Mouse (Mus musculus) lung, postnatal 0 days (tissue): ENCODE results near the gene Gucd1. TPM values are rescaled to one million over a fixed set of nuclear protein-coding genes. Genes with fewer than 3 reads are reported as not detected.

Experiments
- ATAC-seq: fragments of 200-750 bp; cut with Nextera tagmentation; 2 replicates; pipeline ENCODE4 v1.8.0; 2017; ENCODE audit warnings: moderate library complexity
- DNase-seq: peaks from one replicate; pipeline ENCODE4 v3.0.0-alpha.2; 2016; ENCODE audit warnings: low spot score
- H3K27ac ChIP-seq: fragments of 300-500 bp; sonication (generic); 2 replicates; pipeline ENCODE4 v1.5.1; 2014; ENCODE audit warnings: antibody characterized with exemption, mild to moderate bottlenecking, low read length, mixed read lengths
- H3K27me3 ChIP-seq: fragments of 300-500 bp; sonication (generic); replicated peaks from 2 replicates; pipeline ENCODE4 v1.6.1; 2014; ENCODE audit warnings: low read length, mixed read lengths; ENCODE audit not compliant: insufficient read depth
- H3K36me3 ChIP-seq: fragments of 300-500 bp; sonication (generic); 2 replicates; pipeline ENCODE4 v1.6.1; 2014; ENCODE audit warnings: low read length, mixed read lengths; ENCODE audit not compliant: insufficient read depth
- H3K4me1 ChIP-seq: fragments of 300-500 bp; sonication (generic); 2 replicates; pipeline ENCODE4 v1.6.1; 2014; ENCODE audit warnings: antibody characterized with exemption, low read depth, low read length, mixed read lengths; ENCODE audit not compliant: insufficient read depth
- H3K4me2 ChIP-seq: fragments of 300-500 bp; sonication (generic); replicated peaks from 2 replicates; pipeline ENCODE4 v1.6.1; 2014; ENCODE audit warnings: low read depth, mild to moderate bottlenecking, low read length, moderate library complexity, mixed read lengths
- H3K4me3 ChIP-seq: fragments of 300-500 bp; sonication (generic); 2 replicates; pipeline ENCODE4 v1.5.1; 2014; ENCODE audit warnings: low read depth, low read length
- H3K9ac ChIP-seq: fragments of 300-500 bp; sonication (generic); replicated peaks from 2 replicates; pipeline ENCODE4 v1.6.1; 2014; ENCODE audit warnings: low read depth, mild to moderate bottlenecking
- H3K9me3 ChIP-seq: fragments of 300-500 bp; sonication (generic); 2 replicates; pipeline ENCODE4 v1.6.1; 2016; ENCODE audit warnings: low read length, mixed read lengths
- CTCF ChIP-seq: IDR thresholded peaks from 2 replicates; pipeline ENCODE4 v1.5.1; 2016; ENCODE audit warnings: antibody characterized with exemption, mild to moderate bottlenecking
- EP300 ChIP-seq: IDR thresholded peaks from 2 replicates; pipeline ENCODE4 v1.6.1; 2016; ENCODE audit warnings: antibody characterized with exemption, mild to moderate bottlenecking, control low read depth
- WGBS: fragments of 180-500 bp; shearing (Covaris S2); extraction: QIAGEN DNeasy Blood & Tissue Kit; methylation state at CpG from one replicate; pipeline ENCODE4 v1.1.7; 2014; 5-methylcytosine and 5-hydroxymethylcytosine counted together
- polyA plus RNA-seq: library from polyadenylated mRNA; unstranded; fragments of >200 nt; fragmentation: Nextera tagmentation; extraction: Ambion mirVana; gene quantifications from 2 replicates; pipeline ENCODE4 v1.2.1, GENCODE M21; 2015

The Gucd1 gene
- polyA plus RNA-seq, 1 experiment from 2014 or later: 20.3 TPM

DNA sequence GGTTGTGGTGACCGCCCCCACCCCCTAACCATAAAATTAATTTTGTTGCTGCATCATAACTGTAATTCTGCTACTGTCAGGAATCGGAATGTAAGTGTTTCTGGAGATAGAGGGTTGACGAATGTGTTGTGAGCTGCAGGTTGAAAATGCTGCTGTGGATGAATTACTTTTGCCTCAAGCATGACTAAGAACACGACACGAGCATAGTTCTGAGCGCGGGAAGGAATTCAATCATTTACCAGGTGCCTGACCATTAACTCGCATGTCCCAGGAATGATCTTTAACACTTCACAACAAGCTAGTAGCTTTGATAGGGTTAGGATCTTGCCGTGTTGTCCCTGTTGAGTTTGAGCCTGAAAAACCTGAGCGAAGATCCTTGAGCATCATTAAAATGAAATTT, 180.5 kb downstream of the Gucd1 start:
- TF ChIP-seq EP300 (no peak), CTCF (no peak)
- Histone ChIP-seq H3K27me3 (no peaks in the 10 kb centered on the region), H3K9ac (no peak overlapping the region), H3K27ac (no peak overlapping the region), H3K4me2 (no peak overlapping the region), H3K9me3 (no peaks in the 10 kb centered on the region), H3K4me3 (no peak overlapping the region), H3K36me3 (no peaks in the 10 kb centered on the region), H3K4me1 (no peaks in the 10 kb centered on the region)
- no peak for ATAC-seq
- no peak for DNase-seq
- WGBS: 71% methylated on average over 10 of the region's 10 CpGs

GRCm38 (mm10) chr10:75335075-75335474, 182.7 kb downstream of the Gucd1 start:
- ATAC-seq (no peak), DNase-seq (no peak)
- H3K9me3 ChIP-seq: no peaks in the 10 kb centered on the region
- 56% methylated on average over 6 of the region's 6 CpGs for WGBS
- H3K9ac ChIP-seq: no peak overlapping the region
- no peaks in the 10 kb centered on the region for H3K27me3 ChIP-seq
- TF ChIP-seq EP300 (no peak), CTCF (no peak)
- no peak overlapping the region for H3K4me3 ChIP-seq
- no peak overlapping the region for H3K4me2 ChIP-seq
- H3K27ac ChIP-seq: no peak overlapping the region
- H3K4me1 ChIP-seq: no peaks in the 10 kb centered on the region
- H3K36me3 ChIP-seq: no peaks in the 10 kb centered on the region

GRCm38 (mm10) chr10:75334175-75334574, 183.6 kb downstream of the Gucd1 start:
- Histone ChIP-seq H3K27ac (no peak overlapping the region), H3K4me3 (no peak overlapping the region), H3K4me2 (no peak overlapping the region), H3K9me3 (no peaks in the 10 kb centered on the region), H3K36me3 (no peaks in the 10 kb centered on the region), H3K4me1 (no peaks in the 10 kb centered on the region), H3K9ac (no peak overlapping the region), H3K27me3 (no peaks in the 10 kb centered on the region)
- 0 out of 2 replicates have a peak, but pooled peaks have one; percentile 30 for TF ChIP-seq EP300
- no peak for TF ChIP-seq CTCF
- DNase-seq (no peak), ATAC-seq (peak; percentile 24; the same call in 1 of the 2 replicates)
- 44% methylated on average over 7 of the region's 7 CpGs for WGBS

GRCm38 (mm10) chr10:75333176-75333776, 184.5 kb downstream of the Gucd1 start:
- Histone ChIP-seq H3K4me1 (no peaks in the 10 kb centered on the region), H3K27me3 (no peaks in the 10 kb centered on the region), H3K9me3 (no peaks in the 10 kb centered on the region), H3K4me2 (no peak overlapping the region), H3K9ac (no peak overlapping the region), H3K36me3 (no peaks in the 10 kb centered on the region), H3K4me3 (no peak overlapping the region), H3K27ac (no peak overlapping the region)
- WGBS: 89% methylated on average over 23 of the region's 23 CpGs
- TF ChIP-seq CTCF: no peak
- TF ChIP-seq EP300: no peak
- DNase-seq (no peak), ATAC-seq (no peak)

GRCm38 (mm10) chr10:75332268-75332667, 185.5 kb downstream of the Gucd1 start:
- Histone ChIP-seq H3K36me3 (no peaks in the 10 kb centered on the region), H3K9me3 (no peaks in the 10 kb centered on the region), H3K4me2 (no peak overlapping the region), H3K27ac (no peak overlapping the region), H3K4me3 (no peak overlapping the region), H3K27me3 (no peaks in the 10 kb centered on the region), H3K4me1 (no peaks in the 10 kb centered on the region), H3K9ac (no peak overlapping the region)
- WGBS: 64% methylated on average over 3 of the region's 3 CpGs
- ATAC-seq (peak; percentile 59; the same call in 1 of the 2 replicates), DNase-seq (peak; percentile 56)
- TF ChIP-seq EP300: 0 out of 2 replicates have a peak, but pooled peaks have one; percentile 30
- TF ChIP-seq CTCF: no peak

GRCm38 (mm10) chr10:75328201-75328704, 189.5 kb downstream of the Gucd1 start:
- Histone ChIP-seq H3K4me1 (no peaks in the 10 kb centered on the region; the same call in 1 of the 2 replicates), H3K9ac (no peak overlapping the region), H3K4me3 (no peak overlapping the region), H3K27me3 (no peaks in the 10 kb centered on the region), H3K36me3 (no peaks in the 10 kb centered on the region), H3K4me2 (no peak overlapping the region), H3K27ac (no peak overlapping the region), H3K9me3 (no peaks in the 10 kb centered on the region)
- no peak for TF ChIP-seq CTCF
- TF ChIP-seq EP300: no peak
- 68% methylated on average over 4 of the region's 4 CpGs for WGBS
- DNase-seq (no peak), ATAC-seq (no peak)
